Mouse (Mus musculus) ovary, postnatal 10 days (tissue): ENCODE data around the gene Jmy.
"Not testable (repeated sequence)": the region's sequence is repeated elsewhere in the genome, so short reads cannot be mapped to it uniquely, and the experiment has no call there.

Source experiments
- DNase-seq: peaks from one replicate; pipeline ENCODE4 v3.0.0; 2022; ENCODE audit warnings: low spot score

Gene Jmy

DNA sequence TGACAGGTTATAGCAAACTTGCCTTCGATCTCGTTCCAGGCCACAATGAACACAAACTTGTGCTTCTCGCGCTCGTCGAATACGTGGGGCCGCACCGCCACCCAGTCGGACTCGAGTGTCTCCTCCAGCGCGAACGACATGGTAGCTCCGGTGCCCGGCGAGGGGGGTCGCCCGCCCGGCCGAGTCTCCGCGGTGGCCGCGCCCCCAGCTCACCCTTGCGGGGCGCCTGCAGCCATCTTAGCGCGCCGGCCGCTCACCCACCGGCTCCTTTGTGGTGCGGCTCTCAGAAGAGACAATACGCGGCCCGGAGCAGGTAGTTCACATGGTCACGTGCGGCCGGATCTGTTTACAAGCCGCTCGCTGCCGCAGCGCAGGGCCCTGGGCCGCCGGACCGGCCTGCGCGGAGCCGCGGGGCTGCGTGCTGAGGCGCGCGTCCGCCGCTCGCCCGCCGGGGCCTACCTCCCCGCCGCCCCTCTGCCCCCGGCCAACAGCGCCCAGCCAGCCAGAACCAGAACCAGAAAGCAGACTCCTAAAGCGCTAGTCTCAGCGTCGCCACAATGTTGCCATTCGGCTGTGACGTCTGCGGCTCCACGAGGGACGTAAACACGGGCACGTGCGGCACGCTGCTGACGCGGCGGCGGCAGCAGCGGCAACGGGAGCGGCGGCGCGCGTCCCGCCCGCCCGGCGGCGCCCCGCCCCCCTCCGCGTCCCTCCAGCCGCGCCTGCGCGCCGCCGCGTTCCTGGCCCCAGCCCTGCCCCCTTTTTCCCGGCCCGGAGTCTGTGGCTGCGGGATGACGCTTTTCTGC, at the start of gene Jmy:
Gene Jmy (minus strand): TSS at position 642 of the 806 bp plus-strand sequence.
- peak; percentile 75 for DNase-seq

DNA sequence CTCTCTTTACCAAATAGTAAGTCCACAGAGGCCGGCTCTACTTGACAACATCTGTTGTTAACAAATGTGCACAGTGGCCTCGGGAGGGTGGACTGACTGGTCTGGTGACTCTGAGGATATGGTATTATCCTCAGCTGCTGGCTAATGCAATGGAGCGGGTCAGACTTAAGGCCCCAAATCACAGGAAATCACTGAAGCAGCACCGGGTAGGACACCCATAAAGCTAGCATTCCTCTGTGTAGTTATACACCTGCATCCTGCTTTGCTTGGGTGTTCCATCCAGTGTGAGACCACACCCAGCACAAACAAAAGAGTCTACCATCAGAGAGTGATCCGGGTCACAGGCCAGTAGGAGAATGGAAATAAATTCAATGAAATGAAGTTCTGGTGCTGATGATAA, 48.0 kb upstream of the Jmy start:
- no peak for DNase-seq

DNA sequence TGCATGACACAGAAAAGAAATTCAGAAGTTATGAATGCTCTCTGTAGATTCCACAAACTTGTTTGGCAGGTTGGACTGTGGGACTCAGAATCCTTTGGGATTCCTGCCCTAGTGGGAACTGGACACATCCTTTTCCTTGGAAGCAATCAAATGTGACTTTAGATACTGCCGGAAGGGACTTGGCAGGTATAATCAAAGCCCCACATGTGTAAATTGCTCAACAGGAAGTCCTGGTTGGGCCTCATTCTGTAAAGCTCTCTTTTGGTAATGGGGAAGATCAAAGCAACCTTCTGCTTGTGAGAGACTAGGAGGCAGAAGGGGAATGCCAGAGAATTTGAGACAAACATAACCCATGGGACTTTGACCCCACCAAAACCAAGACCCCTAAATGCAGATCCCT, 46.4 kb upstream of the Jmy start:
- DNase-seq, result no peak

DNA sequence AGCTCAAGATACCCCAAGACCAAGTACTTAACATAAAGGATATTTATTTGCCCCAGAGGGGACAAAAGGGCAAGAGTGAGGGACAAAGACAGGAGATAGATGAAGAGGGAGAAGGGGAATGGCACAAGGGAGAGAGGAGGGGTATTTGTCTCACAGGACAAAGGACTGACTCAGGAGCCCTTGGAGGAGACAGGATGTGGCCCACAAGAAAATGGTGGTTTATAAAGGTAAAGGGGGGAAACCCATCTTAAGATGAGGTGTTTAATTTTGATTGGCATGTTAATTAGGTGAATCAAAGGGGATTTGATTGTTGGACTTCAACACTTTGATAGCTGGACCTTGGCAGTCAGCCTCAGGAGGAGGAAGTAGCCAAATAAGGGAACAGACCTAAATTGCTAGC, 44.7 kb upstream of the Jmy start:
- no peak for DNase-seq

DNA sequence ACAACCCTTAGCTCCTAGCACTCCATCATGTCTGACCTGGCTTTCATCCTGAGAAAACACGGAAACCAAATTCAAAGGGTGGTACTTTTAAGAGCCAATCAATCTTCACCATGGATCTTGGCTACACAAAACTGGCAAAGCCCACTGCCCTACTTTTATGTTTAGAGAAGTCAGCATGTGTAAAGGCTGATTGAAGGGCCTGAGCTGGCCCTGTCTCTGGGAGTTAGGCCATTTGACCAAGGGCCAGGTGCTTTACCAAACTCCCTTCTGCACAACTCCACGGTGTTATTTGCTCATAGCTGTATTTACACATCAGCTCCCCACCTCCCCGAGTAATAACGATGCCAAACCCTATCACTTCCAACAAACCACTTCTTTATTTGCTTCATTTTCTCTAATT, 39.7 kb upstream of the Jmy start:
- DNase-seq, result no peak

DNA sequence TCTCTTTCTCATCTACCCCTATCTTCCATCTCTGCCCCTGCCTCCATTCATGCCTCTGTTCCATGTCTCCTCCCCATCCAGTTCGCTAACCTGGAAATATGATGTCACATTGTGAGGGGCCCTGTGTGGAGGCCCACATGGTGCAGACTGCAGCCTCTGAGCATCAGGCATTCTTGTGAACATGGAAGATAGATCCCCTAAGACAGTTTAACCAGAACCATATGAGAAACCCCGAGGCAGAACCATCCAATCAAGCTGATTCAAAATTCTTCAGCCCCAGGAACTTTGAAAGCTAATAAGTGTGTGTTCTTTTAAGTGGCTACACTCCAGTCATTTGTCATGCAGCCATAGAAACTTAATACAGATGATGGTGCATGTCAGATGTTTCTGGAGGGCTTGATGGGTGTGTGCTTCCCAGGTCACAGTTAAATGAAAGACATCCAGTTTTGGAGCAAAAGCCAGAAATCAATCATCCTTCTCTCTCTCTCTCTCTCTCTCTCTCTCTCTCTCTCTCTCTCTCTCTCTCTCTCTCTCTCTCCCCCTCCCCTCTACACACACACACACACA, 19.2 kb upstream of the Jmy start:
- DNase-seq, result no peak

DNA sequence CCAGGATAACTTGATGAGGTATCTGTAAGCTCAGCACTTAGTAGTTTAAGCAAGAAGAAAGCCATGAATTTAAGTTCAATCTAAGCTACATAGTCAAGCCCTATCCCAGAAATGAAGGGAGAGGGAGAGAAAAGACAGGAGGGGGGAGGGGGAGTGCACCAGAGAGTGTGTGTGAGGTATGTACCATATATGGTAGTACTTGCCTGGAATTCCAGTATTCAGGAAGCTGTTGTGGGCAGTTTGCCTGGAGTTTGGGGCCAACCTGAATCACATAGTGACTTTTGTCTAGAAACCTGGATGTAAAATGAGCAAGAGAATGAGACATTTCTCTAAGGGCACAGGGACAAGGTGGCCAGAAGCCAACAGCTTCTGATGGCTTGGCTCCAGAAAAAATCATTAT, 17.6 kb upstream of the Jmy start:
- no peak for DNase-seq

DNA sequence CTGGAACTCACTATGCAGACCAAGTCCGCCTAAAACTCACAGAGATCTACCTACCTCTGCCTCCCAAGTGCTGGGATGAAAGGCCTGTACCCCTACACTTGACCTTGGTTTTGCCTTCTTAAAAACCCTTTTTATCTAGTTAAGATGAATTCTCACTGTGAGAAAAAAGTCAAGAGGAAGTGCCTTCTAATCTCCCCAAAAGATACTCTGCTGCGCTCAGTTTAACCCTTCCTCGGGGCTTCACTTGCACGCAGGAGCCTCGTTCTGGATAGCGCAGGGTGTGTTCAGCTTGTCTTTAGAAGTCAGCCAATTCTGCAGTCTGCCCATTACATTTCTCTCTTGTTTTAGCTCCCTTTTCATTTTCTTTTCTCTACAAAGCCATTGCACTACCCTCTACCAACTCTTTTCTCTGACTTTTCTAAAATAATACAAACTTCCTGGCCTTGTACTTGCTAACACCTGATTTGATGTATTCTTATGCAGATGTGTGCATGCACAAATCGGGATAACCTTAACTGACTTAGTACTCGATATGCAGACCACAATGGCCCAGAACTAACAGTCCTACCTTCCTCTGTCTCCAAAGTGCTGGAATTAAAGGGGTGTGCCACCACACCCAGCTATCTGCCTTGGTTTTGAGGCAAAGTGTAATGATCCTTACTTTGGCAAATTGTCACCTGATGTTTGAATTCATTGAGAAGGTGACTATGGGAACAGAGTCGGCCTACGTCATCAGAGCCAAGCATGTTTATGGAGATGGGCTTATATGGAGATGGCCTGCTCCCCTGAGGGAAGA, 14.6 kb upstream of the Jmy start:
- DNase-seq, result no peak

DNA sequence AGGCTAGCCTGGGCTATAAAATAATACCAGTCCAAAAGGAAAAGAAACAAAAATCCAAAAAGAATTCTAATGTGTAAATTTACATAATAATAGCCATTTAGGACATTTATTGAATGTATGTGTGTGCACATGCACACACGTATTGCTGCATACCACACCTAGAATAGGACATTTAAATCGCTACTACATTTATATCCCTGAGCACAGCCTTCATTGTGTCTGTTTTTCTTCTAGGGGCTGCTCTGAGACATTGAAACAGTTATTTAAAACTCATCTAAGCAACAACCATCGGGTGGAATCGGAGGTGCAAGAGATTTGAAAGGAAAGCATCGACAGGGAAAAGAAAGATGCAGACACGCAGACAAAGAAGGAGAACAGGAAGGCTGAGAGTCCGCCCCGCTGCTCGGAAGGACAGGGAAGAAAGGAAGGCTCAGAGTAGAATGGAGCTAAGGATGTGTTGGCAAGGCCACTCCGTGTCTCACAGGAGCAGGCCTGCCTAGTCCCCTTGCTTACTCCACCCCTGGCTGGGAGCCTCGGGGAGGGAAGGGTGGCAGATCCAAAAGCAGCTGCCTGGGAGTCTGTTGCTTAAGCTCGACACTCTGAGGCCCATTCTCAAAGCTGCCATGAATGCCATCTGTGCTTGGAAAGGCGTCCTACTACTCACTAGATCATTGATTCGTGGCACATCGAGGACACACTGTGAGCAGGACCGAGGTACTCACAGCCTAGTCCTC, 11.0 kb upstream of the Jmy start:
- no peak for DNase-seq

DNA sequence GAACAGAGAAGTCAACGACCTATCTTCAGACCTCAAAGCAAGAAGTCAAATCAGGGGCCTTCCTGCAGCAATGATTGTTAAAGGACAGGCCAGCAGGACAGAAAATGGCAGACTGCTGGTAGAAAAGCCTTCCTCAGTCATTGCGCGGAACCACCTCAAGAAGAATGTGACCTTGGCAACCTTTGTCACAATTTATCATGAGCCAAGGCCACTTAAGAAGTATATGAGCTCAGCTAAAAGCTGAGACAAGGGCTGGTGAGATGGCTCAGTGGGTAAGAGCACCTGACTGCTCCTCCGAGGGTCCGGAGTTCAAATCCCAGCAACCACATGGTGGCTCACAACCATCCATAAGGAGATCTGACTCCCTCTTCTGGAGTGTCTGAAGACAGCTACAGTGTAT, 7.3 kb upstream of the Jmy start:
- not testable (repeated sequence) for DNase-seq

DNA sequence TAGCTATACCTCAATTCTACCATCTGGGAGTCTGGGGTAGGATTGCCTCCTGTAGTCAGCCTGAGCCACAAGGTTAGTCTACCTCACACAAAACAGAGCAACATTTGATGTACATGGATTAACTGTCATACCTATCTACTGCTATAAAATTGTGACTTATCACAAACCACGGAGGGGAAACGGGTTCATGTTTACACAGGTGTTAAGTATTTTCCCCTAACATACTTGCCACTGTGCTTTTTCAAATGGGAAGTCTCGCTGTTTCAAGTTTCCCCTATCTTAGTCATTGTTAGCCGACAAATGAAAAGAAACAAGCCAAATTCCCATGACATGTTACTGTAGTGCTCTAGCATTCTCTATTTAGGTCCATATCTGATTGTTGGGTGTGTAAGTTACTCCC, 2.1 kb upstream of the Jmy start:
- no peak for DNase-seq

DNA sequence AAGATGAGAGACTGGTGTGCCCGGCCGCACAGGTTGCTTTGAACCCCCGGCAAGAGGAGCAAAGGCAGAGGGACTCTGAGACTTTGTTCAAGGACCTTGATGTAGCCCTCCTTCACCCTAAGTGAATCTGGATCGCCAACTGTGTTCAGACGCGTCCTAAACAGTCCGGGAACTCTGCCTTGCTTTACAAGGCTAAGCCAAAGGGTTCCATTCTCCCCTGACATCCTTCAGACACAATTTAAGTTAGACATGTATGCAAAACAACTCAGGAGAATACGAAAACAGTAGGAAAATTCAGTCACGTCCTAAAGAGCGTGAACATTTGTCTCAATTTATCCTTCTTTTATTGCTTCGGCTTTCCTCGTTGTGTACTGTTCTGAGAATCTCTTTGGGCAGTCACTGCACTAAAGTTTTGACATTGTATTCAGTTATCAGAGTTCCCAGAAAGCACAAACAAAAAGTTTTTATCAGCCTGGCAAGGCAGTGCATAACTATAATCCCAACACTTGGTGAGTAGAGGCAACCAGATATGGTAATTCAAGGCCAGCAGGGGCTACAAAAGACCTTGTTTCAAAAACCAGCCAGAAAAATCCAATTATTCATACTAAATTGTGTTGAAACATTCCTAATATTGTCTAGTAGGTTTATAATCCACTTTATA, 495 bp upstream of the Jmy start:
- no peak for DNase-seq

DNA sequence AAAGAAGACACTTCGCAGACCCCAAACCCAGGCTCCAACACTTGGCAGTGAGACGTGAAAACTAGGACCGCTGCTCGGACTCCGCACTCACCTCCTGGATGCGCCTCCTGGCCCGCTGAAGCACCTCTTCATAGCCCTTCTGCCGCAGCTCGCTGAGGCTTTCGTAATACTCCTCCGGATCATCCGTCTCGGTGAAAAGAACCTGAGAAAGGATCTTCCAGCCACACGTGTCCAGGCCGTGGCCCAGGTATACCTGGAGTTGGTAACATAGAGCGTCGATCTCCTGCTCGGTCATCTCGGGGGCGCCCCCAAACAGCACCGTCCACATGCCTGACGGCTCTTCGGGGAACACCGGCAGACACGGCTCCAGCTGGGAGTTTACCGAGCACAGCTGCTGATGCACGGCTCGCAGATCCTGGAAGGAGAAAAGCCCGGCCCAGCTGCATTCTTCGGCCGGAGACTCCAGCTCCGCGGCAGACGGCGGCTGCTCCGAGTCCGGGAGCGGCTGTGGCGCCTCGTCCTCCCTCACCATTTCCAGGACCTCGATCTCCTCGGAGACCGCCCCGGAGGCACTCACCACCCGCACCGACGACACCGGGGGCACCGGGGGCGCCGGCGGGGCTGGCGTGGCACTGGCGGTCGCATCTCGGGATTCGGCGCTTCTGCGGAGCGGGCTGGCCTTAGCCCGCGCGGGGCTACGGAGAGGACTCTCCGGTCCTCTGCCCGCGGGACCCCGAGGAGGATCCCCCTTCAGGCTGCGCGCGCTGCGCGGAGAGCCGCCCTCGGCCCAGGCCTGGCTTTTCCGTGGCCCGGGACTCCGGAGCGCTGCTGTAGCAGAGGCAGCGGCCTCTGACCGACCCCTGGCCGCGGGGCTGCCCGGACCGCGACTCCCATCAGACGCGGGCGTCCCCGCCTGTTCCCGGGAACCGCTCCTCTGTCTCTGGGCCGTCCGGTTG, 1.1 kb downstream of the Jmy start:
- DNase-seq, result peak; percentile 29

DNA sequence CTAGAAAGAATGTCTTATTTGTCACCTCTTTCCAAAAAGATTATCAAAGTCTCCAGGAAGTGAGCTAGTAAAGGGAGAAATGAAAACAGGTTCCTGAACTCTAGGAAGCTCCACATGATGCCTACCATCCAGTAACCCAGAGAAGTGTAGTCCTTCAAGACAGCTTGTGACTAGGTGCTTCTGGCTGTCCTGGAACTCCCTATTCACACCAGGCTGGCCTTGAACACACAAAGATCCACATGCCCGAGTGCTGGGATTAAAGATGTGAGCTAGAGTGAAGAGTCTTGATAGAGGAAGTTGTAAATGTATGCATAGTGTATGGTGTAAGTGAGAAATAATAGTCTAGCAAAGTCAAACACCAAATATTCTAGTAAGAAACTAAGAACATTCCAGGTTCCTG, 2.6 kb downstream of the Jmy start:
- DNase-seq, result no peak

DNA sequence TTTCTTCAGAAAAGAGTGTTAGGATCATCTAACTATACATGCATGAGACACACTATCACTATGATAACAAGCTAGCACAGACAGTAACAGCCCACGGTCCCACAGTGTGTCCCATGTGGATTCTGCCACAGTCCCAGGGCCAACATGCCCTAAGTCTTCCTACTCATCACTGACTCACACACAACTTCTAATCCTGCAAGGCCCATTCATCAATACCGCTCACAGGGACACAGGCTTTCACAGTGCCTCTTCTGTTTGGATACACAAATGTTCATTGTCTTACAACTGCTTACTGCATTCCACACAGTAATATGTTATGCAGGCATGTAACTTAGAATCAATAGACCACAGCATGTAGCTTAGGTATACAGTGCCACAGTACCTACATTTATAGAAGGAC, 11.1 kb downstream of the Jmy start:
- no peak for DNase-seq

DNA sequence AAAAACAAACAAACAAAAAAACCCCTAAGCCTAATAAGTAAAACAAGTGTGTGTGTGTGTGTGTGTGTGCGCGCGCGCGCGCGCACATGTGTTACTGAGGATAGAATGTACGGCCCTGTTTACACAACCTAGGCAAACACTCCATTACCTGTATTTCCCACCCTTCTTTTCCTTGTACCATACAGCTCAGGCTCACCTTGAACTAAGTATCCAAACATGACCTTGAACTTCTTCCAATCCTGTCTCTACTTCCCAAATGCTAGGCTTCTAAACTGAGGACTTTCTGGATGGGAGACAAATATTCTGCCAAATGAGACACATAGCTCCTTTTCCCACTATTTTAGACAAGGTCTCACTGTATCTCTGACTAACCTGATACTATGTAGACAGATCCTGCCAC, 11.9 kb downstream of the Jmy start:
- no peak for DNase-seq

DNA sequence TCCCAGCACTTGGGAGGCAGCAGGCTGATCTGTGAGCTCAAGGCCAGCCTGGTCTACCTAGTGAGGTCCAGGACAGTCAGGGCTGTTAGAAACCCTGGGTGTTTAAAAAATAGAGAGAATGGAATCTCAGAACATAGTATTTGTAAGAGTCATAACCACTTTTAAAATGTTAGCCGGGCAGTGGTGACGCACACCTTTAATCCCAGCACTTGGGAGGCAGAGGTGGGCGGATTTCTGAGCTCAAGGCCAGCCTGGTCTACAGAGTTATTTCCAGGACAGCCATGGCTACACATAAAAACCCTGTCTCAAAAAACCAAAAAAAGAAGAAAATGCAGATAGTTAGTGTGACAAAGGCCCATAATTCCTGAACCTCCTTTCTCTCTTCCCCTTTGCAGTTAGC, 15.3 kb downstream of the Jmy start:
- no peak for DNase-seq

DNA sequence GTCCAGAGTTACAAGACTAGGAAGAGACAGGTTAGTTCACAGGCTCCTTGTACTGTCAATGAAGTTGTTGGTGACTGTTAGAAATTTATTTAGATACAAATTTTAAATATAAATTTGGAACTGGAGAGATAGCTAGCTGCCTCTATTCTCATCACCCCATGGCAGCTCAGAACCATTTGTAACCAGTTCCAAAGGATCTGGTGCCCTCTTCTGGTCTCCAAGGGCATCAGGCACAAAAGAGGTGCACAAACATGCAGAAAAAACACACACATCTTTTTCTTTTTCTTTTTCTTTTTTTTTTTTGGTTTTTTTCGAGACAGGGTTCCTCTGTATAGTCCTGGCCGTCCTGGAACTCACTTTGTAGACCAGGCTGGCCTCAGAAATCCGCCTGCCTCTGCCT, 18.5 kb downstream of the Jmy start:
- DNase-seq, result no peak

DNA sequence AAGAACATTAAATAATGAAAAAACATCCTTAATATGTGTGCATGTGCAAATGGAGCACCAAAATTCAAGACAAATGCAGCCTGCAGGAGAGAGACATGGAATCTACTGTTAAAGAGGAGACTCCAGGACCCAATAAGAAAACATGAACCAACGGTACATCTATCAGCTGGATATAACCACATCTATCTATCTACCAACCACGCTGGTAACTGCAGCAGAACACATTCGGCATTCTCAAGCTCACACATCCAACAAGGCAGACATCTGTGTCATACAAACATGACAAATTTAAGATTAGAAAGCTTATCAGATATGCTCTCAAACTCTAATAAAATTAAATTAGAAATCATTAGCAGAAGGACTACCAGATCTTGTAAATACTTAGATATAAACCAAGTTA, 21.3 kb downstream of the Jmy start:
- no peak for DNase-seq

DNA sequence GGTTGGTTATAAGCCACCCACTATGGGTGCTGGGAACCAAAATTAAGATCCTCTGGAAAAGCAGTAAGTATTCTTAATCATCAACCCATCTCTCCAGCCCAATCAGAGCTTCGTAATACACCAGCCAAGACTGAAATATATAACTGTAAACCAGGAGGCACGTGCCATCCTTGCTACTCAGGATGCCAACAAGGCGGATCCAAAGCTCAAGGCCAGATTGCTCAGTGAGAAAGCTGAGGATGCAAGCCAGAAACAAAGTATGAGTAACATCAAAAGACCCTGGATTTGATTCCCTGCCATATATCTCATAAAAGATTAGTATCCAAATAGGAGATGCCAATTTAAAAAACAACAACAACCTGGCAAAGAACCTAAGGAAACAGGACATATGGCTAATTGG, 31.3 kb downstream of the Jmy start:
- no peak for DNase-seq

DNA sequence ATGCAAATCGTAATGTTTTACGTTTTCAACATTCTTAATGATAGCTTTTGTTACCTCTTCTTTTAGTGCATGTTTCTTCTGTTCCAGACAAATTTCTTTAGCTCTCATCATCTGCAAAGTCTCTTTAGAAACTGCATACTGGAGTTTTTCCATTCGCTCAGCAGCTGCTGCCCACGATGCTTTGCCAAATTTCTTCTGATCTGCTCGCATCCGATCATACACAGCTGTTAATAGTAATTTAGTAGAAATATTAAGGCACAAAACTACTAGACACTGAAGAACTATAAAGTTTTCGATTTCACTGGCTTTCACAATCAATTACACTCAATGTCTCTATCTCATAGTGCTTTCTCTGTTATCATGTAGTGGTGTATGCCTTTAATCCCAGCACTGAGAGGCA, 40.0 kb downstream of the Jmy start:
- DNase-seq, result no peak
